Mouse (Mus musculus) kidney, postnatal 0 days (tissue): ENCODE results near the gene Shisa3. TPM values are rescaled to one million over a fixed set of nuclear protein-coding genes. Genes with fewer than 3 reads are reported as not detected.

Experiments used
- ATAC-seq: fragments of 200-750 bp; cut with Nextera tagmentation; replicated peaks from 2 replicates; pipeline ENCODE4 v1.8.0; 2017; ENCODE audit warnings: low read depth, moderate number of reproducible peaks, moderate TSS enrichment, moderate library complexity; ENCODE audit not compliant: low FRiP score
- DNase-seq: peaks from one replicate; pipeline ENCODE4 v3.0.0-alpha.2; 2016; ENCODE audit warnings: low spot score
- H3K27ac ChIP-seq: fragments of 300-500 bp; sonication (generic); 2 replicates; pipeline ENCODE4 v1.5.1; 2014; ENCODE audit warnings: mild to moderate bottlenecking
- H3K27me3 ChIP-seq: fragments of 300-500 bp; sonication (generic); 2 replicates; pipeline ENCODE4 v1.6.1; 2014; ENCODE audit warnings: low read length, mixed read lengths; ENCODE audit not compliant: insufficient read depth
- H3K36me3 ChIP-seq: fragments of 300-500 bp; sonication (generic); 2 replicates; pipeline ENCODE4 v1.6.1; 2014; ENCODE audit warnings: low read length, mixed read lengths; ENCODE audit not compliant: insufficient read depth
- H3K4me1 ChIP-seq: fragments of 300-500 bp; sonication (generic); replicated peaks from 2 replicates; pipeline ENCODE4 v1.6.1; 2014; ENCODE audit warnings: antibody characterized with exemption, low read length, mixed read lengths; ENCODE audit not compliant: insufficient read depth
- H3K4me2 ChIP-seq: fragments of 300-500 bp; sonication (generic); 2 replicates; pipeline ENCODE4 v1.6.1; 2014; ENCODE audit warnings: mild to moderate bottlenecking, low read length, moderate library complexity, mixed read lengths
- H3K4me3 ChIP-seq: fragments of 300-500 bp; sonication (generic); replicated peaks from 2 replicates; pipeline ENCODE4 v1.5.1; 2014; ENCODE audit warnings: low read depth, low read length
- H3K9ac ChIP-seq: fragments of 300-500 bp; sonication (generic); 2 replicates; pipeline ENCODE4 v1.6.1; 2014; ENCODE audit warnings: low read depth, low read length
- H3K9me3 ChIP-seq: fragments of 300-500 bp; sonication (generic); replicated peaks from 2 replicates; pipeline ENCODE4 v1.6.1; 2016; ENCODE audit warnings: low read length, inconsistent platforms, mixed read lengths
- CTCF ChIP-seq: IDR thresholded peaks from 2 replicates; pipeline ENCODE4 v1.5.1; 2016; ENCODE audit warnings: antibody characterized with exemption, low read depth, mild to moderate bottlenecking, moderate library complexity
- WGBS: fragments of 180-500 bp; shearing (Covaris S2); extraction: QIAGEN DNeasy Blood & Tissue Kit; methylation state at CpG from one replicate; pipeline ENCODE4 v1.1.7; 2014; 5-methylcytosine and 5-hydroxymethylcytosine counted together
- microRNA-seq: library from miRNA; unstranded; fragments of <30 nt; microRNA quantifications from one replicate; pipeline ENCODE4, GENCODE M21; 2016
- polyA plus RNA-seq: library from polyadenylated mRNA; unstranded; fragments of >200 nt; fragmentation: Nextera tagmentation; extraction: Ambion mirVana; gene quantifications from 2 replicates; pipeline ENCODE4 v1.2.1, GENCODE M21; 2015

The Shisa3 gene
- polyA plus RNA-seq, 1 experiment from 2014 or later: 43.5 TPM

DNA sequence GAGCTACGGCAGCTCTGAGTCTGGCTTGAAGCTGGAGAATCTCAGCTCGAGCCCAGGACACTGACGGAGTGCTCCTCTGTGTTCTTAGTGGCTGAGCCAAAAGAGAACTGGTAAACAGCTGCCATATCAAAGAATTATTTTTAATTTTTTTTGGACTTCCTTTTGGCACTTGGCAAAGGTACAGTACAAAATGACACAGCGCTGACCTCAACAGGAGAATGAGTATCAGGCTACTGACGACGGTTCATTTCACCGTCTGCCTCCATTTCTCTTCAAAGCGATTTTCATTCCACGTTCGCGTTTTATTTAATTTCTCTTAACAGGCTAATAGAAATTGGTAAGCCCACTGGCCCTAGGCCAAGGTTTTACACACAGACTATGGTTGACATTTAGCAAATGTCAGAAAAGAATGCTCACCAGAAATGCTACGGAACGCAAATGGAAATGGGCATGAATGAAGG lies 61.8 kb downstream of the Shisa3 start:
- ATAC-seq (no peak), DNase-seq (peak; percentile 41)
- H3K9ac ChIP-seq: no peak overlapping the region
- peak overlapping the region; percentile 1; the same call in 1 of the 2 replicates for H3K4me2 ChIP-seq
- no peaks in the 10 kb centered on the region for H3K4me1 ChIP-seq
- H3K4me3 ChIP-seq: no peak overlapping the region
- no peaks in the 10 kb centered on the region for H3K9me3 ChIP-seq
- WGBS: 45% methylated on average over 13 of the region's 13 CpGs
- no peaks in the 10 kb centered on the region for H3K27me3 ChIP-seq
- TF ChIP-seq CTCF: no peak
- H3K27ac ChIP-seq: no peak overlapping the region
- H3K36me3 ChIP-seq: no peaks in the 10 kb centered on the region

DNA sequence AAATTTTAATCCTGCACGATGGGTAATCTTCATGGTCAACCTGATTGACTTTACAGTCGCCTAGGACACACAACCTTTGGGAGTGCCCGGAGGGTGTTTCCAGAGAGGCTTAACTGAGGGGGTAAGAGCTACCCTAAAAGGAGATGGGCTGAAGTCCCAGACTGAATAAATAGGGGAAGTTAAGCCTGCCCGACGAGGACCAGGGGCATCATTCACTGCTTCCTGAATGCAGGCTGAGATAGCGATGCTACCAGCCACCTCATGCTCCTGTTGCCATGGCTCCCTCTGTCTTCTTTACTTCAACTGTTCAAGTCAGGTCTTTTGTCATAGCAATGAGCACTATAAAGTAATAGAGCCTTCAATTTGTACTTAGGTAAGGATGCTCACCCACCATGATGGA lies 62.5 kb downstream of the Shisa3 start:
- 73% methylated on average over 6 of the region's 6 CpGs for WGBS
- TF ChIP-seq CTCF: no peak
- Histone ChIP-seq H3K4me1 (no peaks in the 10 kb centered on the region), H3K9ac (no peak overlapping the region), H3K27me3 (no peaks in the 10 kb centered on the region), H3K27ac (no peak overlapping the region), H3K4me2 (no peak overlapping the region), H3K9me3 (no peaks in the 10 kb centered on the region), H3K4me3 (no peak overlapping the region), H3K36me3 (no peaks in the 10 kb centered on the region)
- ATAC-seq: no peak
- no peak for DNase-seq

DNA sequence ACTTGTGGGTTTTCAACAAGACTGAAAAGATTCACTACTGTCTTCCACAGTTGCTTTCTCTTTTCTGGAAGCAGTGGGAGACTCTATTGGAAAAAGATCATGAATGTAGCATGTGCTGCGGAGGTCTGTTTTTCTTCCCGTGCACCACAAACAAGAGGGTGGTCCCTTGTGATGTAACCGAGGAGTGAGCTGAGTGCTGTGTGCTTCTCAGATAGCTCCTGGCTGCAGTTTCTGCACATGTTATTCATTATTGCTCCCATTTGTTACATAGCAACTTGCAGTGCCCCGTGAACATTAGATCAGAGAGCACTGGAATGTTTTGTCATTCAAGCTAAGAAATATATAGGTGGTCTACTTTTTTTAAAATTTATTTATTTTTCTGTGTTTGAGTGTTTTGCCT lies 65.3 kb downstream of the Shisa3 start:
- H3K4me3 ChIP-seq: no peak overlapping the region
- no peaks in the 10 kb centered on the region for H3K4me1 ChIP-seq
- no peak for ATAC-seq
- H3K9ac ChIP-seq: no peak overlapping the region
- H3K27me3 ChIP-seq: no peaks in the 10 kb centered on the region
- no peaks in the 10 kb centered on the region for H3K36me3 ChIP-seq
- no peak for TF ChIP-seq CTCF
- no peak for DNase-seq
- no peak overlapping the region for H3K27ac ChIP-seq
- no peaks in the 10 kb centered on the region for H3K9me3 ChIP-seq
- 76% methylated on average over 4 of the region's 4 CpGs for WGBS
- H3K4me2 ChIP-seq: no peak overlapping the region

Small RNAs within 50 kb of the gene (microRNA-seq; reads per million reads assigned to microRNA genes)
- not detected for gene Gm23617

Other genes with a start within 250 kb of the Shisa3 start
- 2.2 and 2.7 TPM in 2 replicates for gene Bend4, start 179.6 kb upstream of the Shisa3 start, polyA plus RNA-seq
- gene Atp8a1, start 239.6 kb downstream of the Shisa3 start, polyA plus RNA-seq: 7.9 and 8.7 TPM in 2 replicates